In the genomic region with DNA sequence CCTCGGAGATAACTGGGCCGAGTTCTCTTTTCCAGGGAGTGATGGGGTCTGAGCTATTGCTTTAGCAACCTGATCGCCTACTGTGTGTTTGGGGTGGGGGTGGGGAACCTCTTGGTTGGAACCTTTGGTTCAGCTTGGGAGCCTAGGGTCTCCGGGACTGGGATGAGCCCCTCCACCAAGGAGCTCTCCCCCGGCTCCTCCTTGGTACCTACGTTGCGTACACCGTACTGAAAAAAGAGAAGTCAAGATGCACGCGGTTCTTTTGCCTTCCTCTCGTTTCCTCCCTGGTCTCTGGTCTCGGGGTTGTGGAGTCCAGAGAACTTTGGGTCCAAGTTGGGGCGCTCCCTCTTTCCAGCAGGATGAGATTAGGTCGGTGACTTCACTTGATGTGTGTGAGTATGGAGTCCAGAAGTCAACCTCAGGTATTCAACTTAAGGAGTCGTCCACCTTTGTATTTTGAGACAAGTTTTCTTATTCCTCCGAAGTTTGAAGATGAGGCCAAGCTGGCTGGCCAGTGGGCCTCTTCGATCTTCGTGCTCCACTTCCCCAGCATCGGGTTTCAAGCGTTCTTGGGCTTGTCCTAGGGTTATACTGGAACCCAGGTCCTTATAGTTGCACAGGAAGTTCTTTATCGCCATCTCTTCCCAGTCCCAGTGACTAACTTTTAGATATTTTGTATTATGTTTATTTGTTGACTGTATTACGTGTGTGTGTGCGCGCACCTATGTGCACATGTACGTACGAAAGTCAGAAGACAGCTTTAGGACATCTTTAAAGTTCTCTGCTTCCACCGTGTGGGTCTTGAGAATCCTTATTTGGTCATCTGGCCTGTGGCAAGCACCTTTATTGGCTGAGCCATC, we compare ENCODE assay signal across 8 mouse cellular contexts. TPM values are rescaled to one million over a fixed set of nuclear protein-coding genes. Genes with fewer than 3 reads are reported as not detected.
DNase-seq lines count a peak whose midpoint lies in the region; ATAC-seq and TF ChIP-seq lines count a peak whose summit lies in the region.

No protein-coding gene starts in this region.

- peak overlapping the region; percentile 79; the same call in 1 of the 2 replicates for H3K27ac ChIP-seq in lung, embryonic 14.5 days (ENCODE audit: low read depth)
- peak overlapping the region; percentile 86 for H3K27ac ChIP-seq in hindbrain, embryonic 12.5 days

- H3K9me3 ChIP-seq in lung, embryonic 14.5 days (ENCODE audit: low read depth, low read length), result no peaks in the 10 kb centered on the region
- no peaks in the 10 kb centered on the region for H3K9me3 ChIP-seq in hindbrain, embryonic 12.5 days (replicated peaks)

- peak overlapping the region; percentile 83 for H3K4me2 ChIP-seq in lung, embryonic 14.5 days
- H3K4me2 ChIP-seq in hindbrain, embryonic 12.5 days (replicated peaks), result peak overlapping the region; percentile 67

- H3K4me1 ChIP-seq in lung, embryonic 14.5 days (ENCODE audit: insufficient read depth), result peaks cover 10% of the 10 kb centered on the region
- H3K4me1 ChIP-seq in hindbrain, embryonic 12.5 days, result peaks cover 13% of the 10 kb centered on the region

- peak overlapping the region; percentile 87 for H3K4me3 ChIP-seq in lung, embryonic 14.5 days (ENCODE audit: low read depth, low read length)
- H3K4me3 ChIP-seq in hindbrain, embryonic 12.5 days, result peak overlapping the region; percentile 94

- 18% methylated on average over 27 of the region's 27 CpGs for WGBS in lung, embryonic 14.5 days
- whole genome bisulfite sequencing in hindbrain, embryonic 12.5 days, result 23% methylated on average over 27 of the region's 27 CpGs

- DNase-seq in lung, embryonic 14.5 days, result peak; percentile 37
- DNase-seq in lung, postnatal 25 days (ENCODE audit: low spot score), result no peak
- peak; percentile 21 for DNase-seq in embryo, embryonic 11 days
- peak; percentile 39 for DNase-seq in thymus, postnatal 25 days
- no peak for DNase-seq in left cerebral cortex, adult 8-10 months (ENCODE audit: low spot score in 2 of 2)
- no peak for DNase-seq in layer of hippocampus, adult 18-20 months (ENCODE audit: low spot score in 2 of 2)

- H3K36me3 ChIP-seq in lung, embryonic 14.5 days (ENCODE audit: insufficient read depth), result no peaks in the 10 kb centered on the region; the same call in 1 of the 2 replicates
- H3K36me3 ChIP-seq in hindbrain, embryonic 12.5 days, result no peaks in the 10 kb centered on the region

- no peak for TF ChIP-seq CTCF in lung, embryonic 14.5 days (IDR thresholded peaks at IDR 0.05; ENCODE audit: low read depth)

- H3K27me3 ChIP-seq in lung, embryonic 14.5 days (ENCODE audit: insufficient read depth, low read length), result no peaks in the 10 kb centered on the region
- H3K27me3 ChIP-seq in hindbrain, embryonic 12.5 days, result no peaks in the 10 kb centered on the region

- peak overlapping the region; percentile 83 for H3K9ac ChIP-seq in lung, embryonic 14.5 days
- peak overlapping the region; percentile 88 for H3K9ac ChIP-seq in hindbrain, embryonic 12.5 days

- peak; percentile 3; the same call in 1 of the 2 replicates for ATAC-seq in lung, embryonic 14.5 days (ENCODE audit: insufficient read depth)
- peak; percentile 29 for ATAC-seq in hindbrain, embryonic 12.5 days (ENCODE audit: low FRiP score)
- ATAC-seq in megakaryocyte, adult 5-6 weeks (ENCODE audit: poor library complexity, severe bottlenecking), result peak; percentile 57

RNA-seq across cellular contexts. Expression of gene Bri3bp, which starts 1.0 kb away (rescaled TPM):
- 37.6 and 37.9 TPM in 2 replicates for polyA plus RNA-seq in lung, embryonic 14.5 days (2014; fragmentation: Nextera tagmentation; extraction: Ambion mirVana)
- polyA plus RNA-seq in hindbrain, embryonic 12.5 days (2016; fragmentation: Nextera tagmentation; extraction: Ambion mirVana), result 38.1 and 39.9 TPM in 2 replicates
- total RNA-seq in megakaryocyte, adult 5-6 weeks (2015), result 46.8 and 49.2 TPM in 2 replicates
- 19.7 and 26.3 TPM in 2 replicates for total RNA-seq in megakaryocyte, adult 5-6 weeks (2017)
- total RNA-seq in left cerebral cortex, adult 8-10 months (2022), result 10 to 100 TPM; 81.9 to 94.4 (median 86.6) TPM
- total RNA-seq in layer of hippocampus, adult 18-20 months (2021), result 100 to 1,000 TPM in 1 of 2 experiments, 10 to 100 TPM in 1; 92.7 to 107 TPM

RNA-seq across cellular contexts. Expression of gene Dhx37, which starts 8.4 kb away (rescaled TPM):
- 11.9 and 13.3 TPM in 2 replicates for polyA plus RNA-seq in lung, embryonic 14.5 days (2014; fragmentation: Nextera tagmentation; extraction: Ambion mirVana)
- polyA plus RNA-seq in hindbrain, embryonic 12.5 days (2016; fragmentation: Nextera tagmentation; extraction: Ambion mirVana), result 16.7 and 18.0 TPM in 2 replicates
- 6.6 and 13.9 TPM in 2 replicates for total RNA-seq in megakaryocyte, adult 5-6 weeks (2015)
- 15.7 and 29.0 TPM in 2 replicates for total RNA-seq in megakaryocyte, adult 5-6 weeks (2017)
- total RNA-seq in left cerebral cortex, adult 8-10 months (2022), result 10 to 100 TPM in 3 of 4 experiments, 1 to 10 TPM in 1; 9.4 to 12.9 (median 11.7) TPM
- total RNA-seq in layer of hippocampus, adult 18-20 months (2021), result 10 to 100 TPM; 15.0 to 15.4 TPM

RNA-seq across cellular contexts. Expression of gene Aacs, which starts 33.2 kb away (rescaled TPM):
- polyA plus RNA-seq in lung, embryonic 14.5 days (2014; fragmentation: Nextera tagmentation; extraction: Ambion mirVana), result 37.1 and 42.7 TPM in 2 replicates
- 62.2 and 64.4 TPM in 2 replicates for polyA plus RNA-seq in hindbrain, embryonic 12.5 days (2016; fragmentation: Nextera tagmentation; extraction: Ambion mirVana)
- 6.5 and 6.7 TPM in 2 replicates for total RNA-seq in megakaryocyte, adult 5-6 weeks (2015)
- total RNA-seq in megakaryocyte, adult 5-6 weeks (2017), result 17.0 and 19.7 TPM in 2 replicates
- total RNA-seq in left cerebral cortex, adult 8-10 months (2022), result 10 to 100 TPM; 40.9 to 49.1 (median 44.4) TPM
- total RNA-seq in layer of hippocampus, adult 18-20 months (2021), result 10 to 100 TPM; 48.7 to 49.1 TPM

RNA-seq across cellular contexts. Expression of gene Ubc, which starts 52.4 kb away (rescaled TPM):
- polyA plus RNA-seq in lung, embryonic 14.5 days (2014; fragmentation: Nextera tagmentation; extraction: Ambion mirVana), result 1,057 and 1,103 TPM in 2 replicates
- polyA plus RNA-seq in hindbrain, embryonic 12.5 days (2016; fragmentation: Nextera tagmentation; extraction: Ambion mirVana), result 1,117 and 1,167 TPM in 2 replicates
- 260 and 265 TPM in 2 replicates for total RNA-seq in megakaryocyte, adult 5-6 weeks (2015)
- total RNA-seq in megakaryocyte, adult 5-6 weeks (2017), result 355 and 414 TPM in 2 replicates
- 100 to 1,000 TPM; 799 to 904 (median 900) TPM for total RNA-seq in left cerebral cortex, adult 8-10 months (2022)
- 100 to 1,000 TPM; 754 to 818 TPM for total RNA-seq in layer of hippocampus, adult 18-20 months (2021)

RNA-seq across cellular contexts. Expression of gene Gm10382, which starts 53.2 kb away (rescaled TPM):
- polyA plus RNA-seq in lung, embryonic 14.5 days (2014; fragmentation: Nextera tagmentation; extraction: Ambion mirVana), result 0.45 and 0.46 TPM in 2 replicates
- polyA plus RNA-seq in hindbrain, embryonic 12.5 days (2016; fragmentation: Nextera tagmentation; extraction: Ambion mirVana), result 0.58 and 0.82 TPM in 2 replicates
- not detected in 2 replicates for total RNA-seq in megakaryocyte, adult 5-6 weeks (2015)
- total RNA-seq in megakaryocyte, adult 5-6 weeks (2017), result 0.11 TPM in 1 of 2 replicates, not detected in the other
- under 1 TPM in 2 of 4 experiments, not detected in 2; 0.39 to 0.51 TPM for total RNA-seq in left cerebral cortex, adult 8-10 months (2022)
- total RNA-seq in layer of hippocampus, adult 18-20 months (2021), result under 1 TPM in 1 of 2 experiments, not detected in 1; 0.46 TPM

Comparison
In these comparisons a context has a peak if more than half of its experiments do, and no peak if none do; other contexts are left out.
1. DNase-seq: peak in lung, embryonic 14.5 days (single experiment), embryo, embryonic 11 days (single experiment) and thymus, postnatal 25 days (single experiment); none in lung, postnatal 25 days (single experiment), left cerebral cortex, adult 8-10 months (0 of 2) and layer of hippocampus, adult 18-20 months (0 of 2).
2. ATAC-seq: peak in every context shown above with its lines; median percentile 57 in megakaryocyte, adult 5-6 weeks; 29 in hindbrain, embryonic 12.5 days; 3 in lung, embryonic 14.5 days.